Mouse (Mus musculus) heart, adult 2 months (tissue): Measurements from ENCODE around the gene Adamts12. TPM values are rescaled to one million over a fixed set of nuclear protein-coding genes. Genes with fewer than 3 reads are reported as not detected.

Source experiments
- DNase-seq, 2 experiments: peaks; one replicate each; pipeline ENCODE4 v3.0.0; 2021
- H3K27ac ChIP-seq: fragments of 200-600 bp; 2 replicates; pipeline ENCODE4 v1.8.1; 2022
- H3K27me3 ChIP-seq: fragments of 200-500 bp; 2 replicates; pipeline ENCODE4 v1.6.1; 2012; ENCODE audit warnings: mild to moderate bottlenecking, low read length, inconsistent platforms, mixed read lengths; ENCODE audit not compliant: control insufficient read depth, insufficient read depth
- H3K36me3 ChIP-seq: fragments of 200-500 bp; 2 replicates; pipeline ENCODE4 v1.6.1; 2012; ENCODE audit warnings: low read length, inconsistent platforms; ENCODE audit not compliant: control insufficient read depth, insufficient read depth
- H3K4me1 ChIP-seq: fragments of 200-500 bp; 2 replicates; pipeline ENCODE4 v1.6.1; 2011; ENCODE audit warnings: low read length; ENCODE audit not compliant: control insufficient read depth, insufficient read depth
- H3K4me3 ChIP-seq: fragments of 200-600 bp; 2 replicates; pipeline ENCODE4 v1.8.1; 2022
- H3K79me2 ChIP-seq: fragments of 200-500 bp; replicated peaks from 2 replicates; pipeline ENCODE4 v1.6.1; 2012; ENCODE audit warnings: mild to moderate bottlenecking, inconsistent platforms, low read length, moderate library complexity, mixed read lengths; ENCODE audit not compliant: control insufficient read depth, insufficient read depth
- H3K9ac ChIP-seq: fragments of 200-500 bp; 2 replicates; pipeline ENCODE4 v1.6.1; 2012; ENCODE audit warnings: low read depth, mild to moderate bottlenecking, control low read depth, inconsistent platforms, low read length, mixed read lengths
- CTCF ChIP-seq: fragments of 200-600 bp; IDR thresholded peaks from 2 replicates; pipeline ENCODE4 v1.8.1; 2022; ENCODE audit warnings: antibody characterized with exemption, mild to moderate bottlenecking, moderate library complexity
- EP300 ChIP-seq: fragments of 200-500 bp; IDR thresholded peaks from 2 replicates; pipeline ENCODE4 v1.6.1; 2011; ENCODE audit warnings: low read depth, low read length, control low read depth; ENCODE audit not compliant: insufficient read depth
- POLR2A ChIP-seq: fragments of 200-500 bp; IDR thresholded peaks from 2 replicates; pipeline ENCODE4 v1.6.1; 2011; ENCODE audit warnings: mild to moderate bottlenecking, low read depth, low read length, control low read depth; ENCODE audit not compliant: insufficient read depth
- WGBS: fragments of 180-500 bp; shearing (Covaris S2); methylation state at CpG from one replicate; pipeline ENCODE4 v1.1.7; 2018; 5-methylcytosine and 5-hydroxymethylcytosine counted together
- intact Hi-C: fragments of 180-260 bp; cut with DNase I; formaldehyde crosslinking; loops from one replicate; pipeline ENCODE4 v1.15.1; 2025
- long read RNA-seq: library from polyadenylated mRNA; stranded (forward); transcript quantifications from one replicate; pipeline ENCODE4 v2.0.0, GENCODE M21; 2021
- polyA plus RNA-seq: library from polyadenylated mRNA; depleted of rRNA; stranded (reverse); fragments of >200 nt; gene quantifications from 2 replicates; pipeline ENCODE4 v1.2.3, GENCODE M21; 2012; rRNA removed
- total RNA-seq, 2 experiments: library from RNA; stranded (reverse); gene quantifications; 2 replicates each; pipeline ENCODE4 v1.2.3; 2021

Gene Adamts12
- total RNA-seq: 1 to 10 TPM; 1.3 to 2.7 TPM
- polyA plus RNA-seq: 0.64 and 1.7 TPM in 2 replicates
- long read RNA-seq: 0 reads

GRCm38 (mm10) chr15:11064558-11065411 is at the start of gene Adamts12:
Adamts12 (plus strand) TSS chr15:11064790.
- no peaks in the 10 kb centered on the region for H3K79me2 ChIP-seq
- H3K36me3 ChIP-seq: no peaks in the 10 kb centered on the region
- TF ChIP-seq CTCF (no peak), EP300 (no peak), POLR2A (peak; percentile 42; the same call in 1 of the 2 replicates)
- H3K9ac ChIP-seq: peak within 1 kb of the TSS; percentile 36
- no peaks in the 10 kb centered on the region for H3K27me3 ChIP-seq
- H3K27ac ChIP-seq: peak within 1 kb of the TSS; percentile 87
- H3K4me1 ChIP-seq: peaks cover 2% of the 10 kb centered on the region; the same call in 1 of the 2 replicates
- peak within 1 kb of the TSS; percentile 47 for H3K4me3 ChIP-seq
- DNase-seq: peak; percentile 85 to 87
- intact Hi-C loops: loop anchor here (2.0 to 5.0 kb wide), 2 partner anchors 52 to 82 kb away; partner anchors contain the start of gene Amacr
- WGBS: 2% methylated on average over 25 of the region's 25 CpGs

GRCm38 (mm10) chr15:11014931-11015330 is 49.7 kb upstream of the Adamts12 start:
- Histone ChIP-seq H3K9ac (no peak overlapping the region), H3K36me3 (no peaks in the 10 kb centered on the region), H3K4me1 (no peaks in the 10 kb centered on the region), H3K27me3 (no peaks in the 10 kb centered on the region), H3K4me3 (no peak overlapping the region), H3K79me2 (no peaks in the 10 kb centered on the region), H3K27ac (no peak overlapping the region)
- 24% methylated on average over 2 of the region's 2 CpGs for WGBS
- intact Hi-C loops: no loop called here
- TF ChIP-seq EP300 (no peak), POLR2A (no peak), CTCF (no peak)
- no peak for DNase-seq

GRCm38 (mm10) chr15:11026801-11027561 is 37.6 kb upstream of the Adamts12 start:
- intact Hi-C loops: no loop called here
- Histone ChIP-seq H3K36me3 (no peaks in the 10 kb centered on the region), H3K27me3 (no peaks in the 10 kb centered on the region), H3K4me3 (no peak overlapping the region), H3K9ac (no peak overlapping the region), H3K27ac (no peak overlapping the region), H3K79me2 (no peaks in the 10 kb centered on the region), H3K4me1 (no peaks in the 10 kb centered on the region)
- WGBS: 60% methylated on average over 4 of the region's 4 CpGs
- TF ChIP-seq CTCF (no peak), POLR2A (no peak), EP300 (no peak)
- DNase-seq: no peak

GRCm38 (mm10) chr15:11030188-11030587 is 34.4 kb upstream of the Adamts12 start:
- Histone ChIP-seq H3K79me2 (no peaks in the 10 kb centered on the region), H3K27me3 (no peaks in the 10 kb centered on the region), H3K4me1 (no peaks in the 10 kb centered on the region), H3K4me3 (no peak overlapping the region), H3K9ac (no peak overlapping the region), H3K36me3 (no peaks in the 10 kb centered on the region), H3K27ac (no peak overlapping the region)
- intact Hi-C loops: loop anchor here (10.0 kb wide), 1 partner anchor 215 kb away; no protein-coding TSS in a partner anchor
- no peak for DNase-seq
- no peak for TF ChIP-seq EP300
- TF ChIP-seq CTCF: no peak
- no peak for TF ChIP-seq POLR2A
- WGBS: 64% methylated on average over 3 of the region's 3 CpGs

GRCm38 (mm10) chr15:11035947-11036474 is 28.6 kb upstream of the Adamts12 start:
- no peak for DNase-seq
- Histone ChIP-seq H3K4me1 (no peaks in the 10 kb centered on the region; the same call in 1 of the 2 replicates), H3K9ac (no peak overlapping the region), H3K4me3 (no peak overlapping the region), H3K79me2 (no peaks in the 10 kb centered on the region), H3K27me3 (peaks cover 6% of the 10 kb centered on the region; the same call in 1 of the 2 replicates), H3K27ac (no peak overlapping the region), H3K36me3 (no peaks in the 10 kb centered on the region)
- no peak for TF ChIP-seq POLR2A
- TF ChIP-seq EP300: no peak
- no peak for TF ChIP-seq CTCF
- intact Hi-C loops: loop anchor here (10.0 kb wide), 1 partner anchor 209 kb away; no protein-coding TSS in a partner anchor
- WGBS: 6% methylated on average over 34 of the region's 34 CpGs
